Mouse (Mus musculus) embryonic facial prominence, embryonic 14.5 days (tissue): ENCODE results near the gene Kdm4b. TPM values are rescaled to one million over a fixed set of nuclear protein-coding genes. Genes with fewer than 3 reads are reported as not detected.

Source experiments
- ATAC-seq: fragments of 200-750 bp; cut with Nextera tagmentation; 2 replicates; pipeline ENCODE4 v1.8.0; 2017; ENCODE audit warnings: low read depth, moderate number of reproducible peaks, moderate TSS enrichment
- DNase-seq: peaks from one replicate; pipeline ENCODE4 v3.0.0-alpha.2; 2015; ENCODE audit warnings: low spot score
- H3K27ac ChIP-seq: fragments of 300-500 bp; sonication (generic); replicated peaks from 2 replicates; pipeline ENCODE4 v1.5.1; 2014; ENCODE audit warnings: low read depth, mild to moderate bottlenecking, low read length, moderate library complexity
- H3K27me3 ChIP-seq: fragments of 300-500 bp; sonication (generic); replicated peaks from 2 replicates; pipeline ENCODE4 v1.6.1; 2014; ENCODE audit warnings: low read length; ENCODE audit not compliant: control insufficient read depth, insufficient read depth
- H3K36me3 ChIP-seq: fragments of 300-500 bp; sonication (generic); 2 replicates; pipeline ENCODE4 v1.6.1; 2014; ENCODE audit warnings: low read length, mixed read lengths; ENCODE audit not compliant: control insufficient read depth, insufficient read depth
- H3K4me1 ChIP-seq: fragments of 300-500 bp; sonication (generic); 2 replicates; pipeline ENCODE4 v1.6.1; 2014; ENCODE audit warnings: antibody characterized with exemption, low read length; ENCODE audit not compliant: control insufficient read depth, insufficient read depth
- H3K4me2 ChIP-seq: fragments of 300-500 bp; sonication (generic); 2 replicates; pipeline ENCODE4 v1.6.1; 2014; ENCODE audit warnings: low read depth, mild to moderate bottlenecking, low read length, moderate library complexity, mixed read lengths
- H3K4me3 ChIP-seq: fragments of 300-500 bp; sonication (generic); 2 replicates; pipeline ENCODE4 v1.5.1; 2014; ENCODE audit warnings: low read depth, mild to moderate bottlenecking, low read length
- H3K9ac ChIP-seq: fragments of 300-500 bp; sonication (generic); 2 replicates; pipeline ENCODE4 v1.6.1; 2014; ENCODE audit warnings: low read depth, mild to moderate bottlenecking, low read length, moderate library complexity, mixed read lengths
- H3K9me3 ChIP-seq: fragments of 300-500 bp; sonication (generic); 2 replicates; pipeline ENCODE4 v1.6.1; 2016; ENCODE audit warnings: low read length; ENCODE audit not compliant: control insufficient read depth
- WGBS: fragments of 180-500 bp; shearing (Covaris S2); extraction: QIAGEN DNeasy Blood & Tissue Kit; methylation state at CpG from one replicate; pipeline ENCODE4 v1.1.7; 2014; 5-methylcytosine and 5-hydroxymethylcytosine counted together
- polyA plus RNA-seq: library from polyadenylated mRNA; unstranded; fragments of >200 nt; fragmentation: Nextera tagmentation; extraction: Ambion mirVana; gene quantifications from 2 replicates; pipeline ENCODE4 v1.2.1, GENCODE M21; 2014

Kdm4b gene
- polyA plus RNA-seq, 1 experiment from 2014 or later = 29.1 TPM

DNA sequence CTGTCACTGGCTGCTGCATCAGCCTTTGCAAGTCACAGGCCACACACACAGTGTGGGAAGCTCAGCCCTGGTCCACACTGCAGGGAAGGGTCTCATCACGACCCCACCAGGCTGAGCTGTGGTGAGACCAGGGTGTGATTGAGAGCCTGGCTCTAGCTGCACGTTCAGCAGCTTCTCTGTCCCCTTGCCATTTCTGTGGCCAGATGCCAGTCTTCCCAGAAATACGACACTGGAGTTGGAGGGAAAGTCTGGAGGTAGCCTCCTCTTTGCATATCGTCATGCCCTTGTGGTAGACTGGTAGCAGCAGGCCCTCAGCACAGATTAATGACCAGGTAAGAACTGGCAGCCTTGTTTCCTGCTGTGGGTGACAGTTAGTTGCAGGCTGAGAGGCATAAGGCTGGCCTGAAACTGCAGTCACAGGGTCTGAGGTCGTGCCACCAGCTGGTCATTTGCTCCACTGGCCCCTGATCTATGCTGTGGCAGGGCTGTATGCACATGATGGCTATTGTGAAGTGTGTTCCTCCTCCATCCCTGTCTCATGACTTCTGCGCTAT is 53.5 kb downstream of the Kdm4b start:
- no peak for ATAC-seq
- no peak overlapping the region for H3K4me2 ChIP-seq
- DNase-seq = no peak
- no peaks in the 10 kb centered on the region for H3K27me3 ChIP-seq
- no peak overlapping the region for H3K9ac ChIP-seq
- H3K9me3 ChIP-seq = no peaks in the 10 kb centered on the region
- peaks cover 77% of the 10 kb centered on the region for H3K36me3 ChIP-seq
- no peak overlapping the region for H3K4me3 ChIP-seq
- no peak overlapping the region for H3K27ac ChIP-seq
- H3K4me1 ChIP-seq = no peaks in the 10 kb centered on the region
- 81% methylated on average over 6 of the region's 6 CpGs for WGBS

DNA sequence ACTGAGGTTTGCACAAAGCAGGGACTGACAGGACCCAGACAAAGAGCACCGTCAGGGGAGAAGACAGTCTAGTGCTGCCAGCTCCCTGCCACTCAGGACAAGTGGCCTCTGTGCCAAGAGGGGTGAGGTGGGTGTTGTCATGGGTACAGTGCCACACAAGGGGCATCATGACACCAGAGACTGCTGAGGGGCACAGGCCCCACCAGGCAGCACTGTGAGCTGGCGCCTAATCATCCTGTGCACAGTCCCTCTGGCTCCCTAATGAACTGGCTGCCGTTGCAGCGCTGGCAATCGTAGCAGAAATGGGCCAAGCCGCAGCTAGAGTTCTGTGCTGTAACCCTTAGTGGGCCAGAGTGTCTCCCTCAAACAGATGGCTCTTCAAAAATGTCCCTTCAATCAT is 54.4 kb downstream of the Kdm4b start:
- Histone ChIP-seq H3K9me3 (no peaks in the 10 kb centered on the region), H3K27ac (no peak overlapping the region), H3K36me3 (peaks cover 83% of the 10 kb centered on the region), H3K9ac (no peak overlapping the region), H3K4me3 (no peak overlapping the region), H3K4me2 (no peak overlapping the region), H3K4me1 (no peaks in the 10 kb centered on the region), H3K27me3 (no peaks in the 10 kb centered on the region)
- DNase-seq (no peak), ATAC-seq (no peak)
- 84% methylated on average over 6 of the region's 6 CpGs for WGBS

DNA sequence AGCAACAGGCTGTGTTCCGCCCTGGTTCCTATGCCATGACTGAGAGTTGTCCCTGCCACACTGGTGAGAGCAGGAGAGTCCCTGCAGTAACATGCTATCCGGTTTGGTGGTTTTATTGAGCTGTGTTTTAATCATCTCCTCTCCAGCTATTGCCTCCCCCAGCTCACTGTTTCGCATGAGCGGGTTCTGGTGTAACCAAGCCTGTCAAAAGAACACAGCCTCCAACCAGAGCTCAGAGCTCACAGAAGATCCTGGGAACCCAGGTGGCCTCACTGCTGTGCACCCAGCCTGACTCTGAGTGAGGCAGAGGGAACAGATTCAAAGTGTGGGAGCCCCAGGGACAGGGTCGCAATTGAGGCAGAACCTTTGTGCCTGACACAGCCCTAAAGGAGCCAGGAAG is 55.3 kb downstream of the Kdm4b start:
- 86% methylated on average over 5 of the region's 5 CpGs for WGBS
- no peak overlapping the region for H3K4me3 ChIP-seq
- H3K36me3 ChIP-seq = peaks cover 84% of the 10 kb centered on the region
- no peak overlapping the region for H3K9ac ChIP-seq
- no peaks in the 10 kb centered on the region for H3K27me3 ChIP-seq
- no peaks in the 10 kb centered on the region for H3K9me3 ChIP-seq
- no peaks in the 10 kb centered on the region for H3K4me1 ChIP-seq
- no peak for ATAC-seq
- no peak overlapping the region for H3K27ac ChIP-seq
- no peak overlapping the region for H3K4me2 ChIP-seq
- DNase-seq = no peak

DNA sequence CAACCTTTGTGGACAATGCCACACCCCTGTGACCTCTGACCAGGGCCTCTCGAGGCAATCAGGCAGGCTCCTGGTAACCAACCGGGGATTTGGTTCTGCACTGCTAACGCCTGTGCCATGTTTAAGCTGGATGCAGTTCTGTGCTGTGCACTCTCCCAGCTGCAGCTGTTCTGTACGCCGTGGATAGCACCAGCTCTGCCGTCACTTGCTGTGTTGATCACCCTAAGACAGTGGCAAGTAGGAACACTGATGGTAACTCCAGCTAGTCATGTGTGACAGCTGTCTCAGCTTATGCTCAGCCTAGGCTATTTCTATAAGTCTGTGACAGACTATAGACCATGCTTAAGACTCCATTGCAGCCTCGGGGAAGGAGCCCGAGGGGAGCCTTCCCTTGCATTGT is 57.1 kb downstream of the Kdm4b start:
- no peaks in the 10 kb centered on the region for H3K27me3 ChIP-seq
- no peak for DNase-seq
- peaks cover 83% of the 10 kb centered on the region for H3K36me3 ChIP-seq
- no peak overlapping the region for H3K9ac ChIP-seq
- H3K4me2 ChIP-seq = no peak overlapping the region
- no peaks in the 10 kb centered on the region for H3K9me3 ChIP-seq
- H3K27ac ChIP-seq = no peak overlapping the region
- WGBS = 63% methylated on average over 8 of the region's 8 CpGs
- no peak overlapping the region for H3K4me3 ChIP-seq
- ATAC-seq = no peak
- H3K4me1 ChIP-seq = no peaks in the 10 kb centered on the region

DNA sequence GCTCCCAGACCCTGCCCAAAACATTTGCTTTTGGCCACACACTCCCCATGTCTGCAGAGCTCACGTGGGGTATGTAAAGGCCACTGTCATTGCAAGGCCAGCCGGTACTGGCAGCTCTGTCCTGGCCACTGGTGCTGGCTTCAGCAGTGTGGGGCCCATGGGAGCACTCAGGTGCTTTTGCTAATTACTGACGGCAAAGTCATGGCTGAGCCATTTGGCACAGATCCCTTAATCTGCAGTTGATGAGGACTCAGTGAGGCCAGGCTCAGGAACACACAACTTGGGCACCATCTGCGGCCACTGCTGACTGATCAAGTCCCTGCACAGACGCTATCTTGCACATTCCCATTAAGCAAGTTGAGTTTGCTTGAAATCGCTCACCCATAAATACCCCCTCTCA is 59.0 kb downstream of the Kdm4b start:
- Histone ChIP-seq H3K9ac (no peak overlapping the region), H3K4me3 (no peak overlapping the region), H3K27ac (no peak overlapping the region), H3K36me3 (peaks cover 85% of the 10 kb centered on the region), H3K9me3 (no peaks in the 10 kb centered on the region), H3K4me2 (no peak overlapping the region), H3K4me1 (no peaks in the 10 kb centered on the region), H3K27me3 (no peaks in the 10 kb centered on the region)
- 85% methylated on average over 6 of the region's 6 CpGs for WGBS
- DNase-seq = no peak
- no peak for ATAC-seq

DNA sequence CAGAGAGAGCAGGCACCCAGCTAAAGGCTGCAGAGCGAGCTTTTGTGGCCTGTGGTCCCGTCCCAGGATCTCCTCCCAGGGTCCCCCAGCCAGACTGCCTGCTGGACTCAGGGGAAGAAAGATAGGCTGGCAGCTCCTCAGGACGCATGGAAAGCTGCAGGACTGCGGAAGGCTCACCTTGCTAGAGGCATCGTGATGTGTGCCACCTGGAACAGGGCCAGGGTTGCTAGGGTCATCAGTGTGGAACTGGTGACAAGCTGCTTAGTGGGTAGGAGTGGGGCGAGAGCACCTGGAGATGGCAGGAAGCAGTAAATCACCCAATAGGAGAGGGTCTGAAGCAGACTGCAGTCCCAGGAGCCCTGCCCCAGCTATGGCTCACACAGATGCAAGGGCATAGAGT is 61.8 kb downstream of the Kdm4b start:
- no peak overlapping the region for H3K4me2 ChIP-seq
- WGBS = 91% methylated on average over 6 of the region's 6 CpGs
- H3K27me3 ChIP-seq = no peaks in the 10 kb centered on the region
- ATAC-seq (no peak), DNase-seq (no peak)
- H3K4me1 ChIP-seq = no peaks in the 10 kb centered on the region
- H3K4me3 ChIP-seq = no peak overlapping the region
- H3K9ac ChIP-seq = no peak overlapping the region
- no peak overlapping the region for H3K27ac ChIP-seq
- H3K9me3 ChIP-seq = no peaks in the 10 kb centered on the region
- H3K36me3 ChIP-seq = peaks cover 84% of the 10 kb centered on the region

DNA sequence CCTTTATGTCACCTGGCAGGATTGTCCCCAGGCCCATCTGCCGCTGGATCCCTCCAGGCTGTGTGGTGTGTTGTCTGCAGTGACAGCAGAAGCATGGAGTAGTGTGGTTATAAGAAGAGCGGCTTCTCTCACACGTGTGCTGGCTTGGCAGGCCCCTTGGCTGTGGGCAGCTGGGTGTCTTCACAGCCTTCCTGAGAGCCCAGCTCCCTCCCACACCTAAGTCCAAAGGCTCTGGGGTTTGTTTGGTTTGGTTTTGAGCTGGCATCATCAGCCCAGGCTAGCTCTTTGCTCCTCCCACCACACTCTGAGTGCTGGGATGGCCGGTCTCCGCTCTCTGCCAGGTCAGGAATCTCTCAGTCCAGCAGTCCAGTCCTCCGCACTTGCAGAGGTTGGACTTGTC is 67.4 kb downstream of the Kdm4b start:
- Histone ChIP-seq H3K4me3 (no peak overlapping the region), H3K9me3 (no peaks in the 10 kb centered on the region), H3K9ac (no peak overlapping the region), H3K4me2 (no peak overlapping the region), H3K27ac (no peak overlapping the region), H3K36me3 (peaks cover 92% of the 10 kb centered on the region), H3K27me3 (no peaks in the 10 kb centered on the region), H3K4me1 (no peaks in the 10 kb centered on the region)
- no peak for ATAC-seq
- DNase-seq = no peak
- WGBS = 97% methylated on average over 6 of the region's 6 CpGs

DNA sequence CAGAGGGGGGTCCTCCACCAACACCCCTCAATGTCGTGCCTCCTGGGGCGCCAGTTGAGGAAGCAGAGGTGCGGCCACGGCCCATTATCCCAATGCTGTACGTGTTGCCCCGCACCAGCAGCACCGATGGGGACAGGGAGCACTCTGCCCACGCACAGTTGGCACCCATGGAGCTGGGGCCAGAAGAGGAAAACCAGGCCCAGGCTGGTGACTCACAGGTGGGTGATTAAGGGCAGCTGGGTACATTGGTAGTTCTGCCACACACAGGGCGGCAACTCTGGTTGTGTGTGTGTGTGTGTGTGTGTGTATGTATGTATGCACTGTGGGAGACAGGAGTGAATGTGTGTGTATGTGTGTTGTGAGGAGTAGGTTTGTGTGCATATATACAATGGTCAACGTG is 68.0 kb downstream of the Kdm4b start:
- ATAC-seq (no peak), DNase-seq (no peak)
- H3K27ac ChIP-seq = no peak overlapping the region
- 92% methylated on average over 10 of the region's 10 CpGs for WGBS
- H3K9ac ChIP-seq = no peak overlapping the region
- H3K9me3 ChIP-seq = no peaks in the 10 kb centered on the region
- no peaks in the 10 kb centered on the region for H3K27me3 ChIP-seq
- H3K36me3 ChIP-seq = peaks cover 91% of the 10 kb centered on the region
- H3K4me1 ChIP-seq = no peaks in the 10 kb centered on the region
- no peak overlapping the region for H3K4me2 ChIP-seq
- no peak overlapping the region for H3K4me3 ChIP-seq

DNA sequence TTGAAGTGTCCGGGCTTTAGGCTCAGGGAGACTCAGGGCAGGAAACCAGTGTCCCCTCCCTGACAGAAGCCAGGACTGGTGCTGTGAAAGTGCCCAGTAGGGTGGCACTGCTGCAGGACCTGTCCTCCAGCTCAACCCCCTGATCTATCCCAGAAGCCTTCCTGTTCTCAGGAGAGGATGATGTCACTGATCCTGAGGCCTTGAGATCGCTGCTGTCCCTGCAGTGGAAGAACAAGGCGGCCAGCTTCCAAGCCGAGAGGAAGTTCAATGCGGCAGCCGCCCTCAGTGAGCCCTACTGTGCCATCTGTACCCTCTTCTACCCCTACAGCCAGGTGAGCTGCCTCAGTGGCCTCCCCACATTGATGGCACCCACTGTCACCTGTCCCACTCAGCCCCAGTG is 70.2 kb downstream of the Kdm4b start:
- no peak for DNase-seq
- ATAC-seq = no peak
- Histone ChIP-seq H3K9ac (no peak overlapping the region), H3K4me1 (no peaks in the 10 kb centered on the region), H3K9me3 (no peaks in the 10 kb centered on the region), H3K4me3 (no peak overlapping the region), H3K36me3 (peaks cover 88% of the 10 kb centered on the region), H3K27ac (no peak overlapping the region), H3K4me2 (no peak overlapping the region), H3K27me3 (no peaks in the 10 kb centered on the region)
- WGBS = 93% methylated on average over 6 of the region's 6 CpGs
